Mouse (Mus musculus): ENCODE data around the gene Sec31b.
A peak's percentile ranks its signal among the peaks of the same experiment; 100 is the strongest.

Gene Sec31b

DNA sequence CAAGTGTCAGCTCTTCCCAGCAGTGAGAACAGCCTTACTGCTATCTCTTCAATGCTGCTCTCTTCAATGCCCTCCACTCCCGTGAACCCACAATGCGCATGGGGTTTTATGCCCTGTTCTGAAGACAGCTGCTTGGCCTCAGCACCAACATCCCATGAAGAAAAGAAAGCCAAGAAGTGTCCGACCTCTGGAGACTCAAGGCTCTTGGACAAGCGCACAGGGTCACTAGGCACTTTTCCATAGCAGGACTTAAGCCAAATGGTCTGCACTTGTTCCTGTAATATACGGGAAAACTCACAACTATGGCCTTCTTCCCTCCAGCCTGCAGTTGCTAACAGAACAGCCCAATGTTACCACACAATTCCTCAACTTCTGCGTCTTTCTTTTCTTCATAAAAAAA lies 70.4 kb downstream of the Sec31b start:
- ATAC-seq (ENCODE audit: low TSS enrichment), result no peak

GRCm38 (mm10) chr19:44474158-44474557 lies 71.5 kb downstream of the Sec31b start:
- ATAC-seq (ENCODE audit: low TSS enrichment), result peak; percentile 50; the same call in 1 of the 2 replicates

Data from frontal cortex, adult (tissue).